Mouse (Mus musculus) kidney, adult 11 months (tissue): ENCODE measurements at regions not wholly inside any gene's neighbourhood (a gene's known extent, or its start where the extent isn't known, plus 50 kb on each side); places are given as distances from the start of the nearest gene placed in this dataset.
A peak's percentile ranks its signal among the peaks of the same experiment; 100 is the strongest.

Experiments
- DNase-seq: peaks from one replicate; pipeline ENCODE4 v3.0.0; 2022

DNA sequence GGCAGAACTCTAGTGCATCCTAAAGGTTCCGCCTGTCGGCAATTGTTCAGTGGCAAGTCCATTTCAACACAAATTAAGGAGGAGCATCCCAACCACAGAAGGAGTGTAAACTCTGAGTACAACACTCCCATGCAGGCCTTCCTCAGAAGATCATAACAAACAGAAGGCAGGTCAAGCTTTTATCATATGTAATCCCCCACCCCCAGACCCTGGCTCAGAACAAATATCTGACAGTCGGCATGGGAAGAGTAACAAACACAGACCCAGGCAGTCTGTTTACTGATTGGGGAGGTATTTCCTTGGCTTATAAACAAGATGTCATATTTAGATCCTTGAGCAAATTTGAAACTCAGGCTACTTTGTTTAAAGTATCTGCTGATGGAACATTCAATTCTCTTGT, 174.9 kb upstream of the Rnaseh2b start:
- no peak for DNase-seq

DNA sequence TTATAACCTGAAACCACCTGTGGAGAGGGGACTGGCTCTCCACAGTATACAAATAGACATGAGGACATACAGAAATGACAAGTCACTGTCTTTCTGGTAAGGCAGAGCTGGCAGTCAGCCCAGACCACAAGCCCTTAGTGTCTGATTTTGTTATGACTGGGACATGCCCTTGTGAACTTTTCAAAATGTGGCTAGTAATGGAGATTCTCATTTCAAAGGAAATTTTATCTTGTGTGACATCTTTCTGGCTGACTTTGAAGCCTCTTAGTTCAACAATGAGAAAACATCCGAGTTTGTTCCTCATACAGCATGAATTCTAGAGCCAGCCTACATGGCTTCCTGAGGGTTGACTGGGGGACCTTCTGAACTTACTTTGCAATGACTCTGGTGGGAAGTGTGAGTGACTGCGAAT, 173.8 kb upstream of the Rnaseh2b start:
- no peak for DNase-seq

DNA sequence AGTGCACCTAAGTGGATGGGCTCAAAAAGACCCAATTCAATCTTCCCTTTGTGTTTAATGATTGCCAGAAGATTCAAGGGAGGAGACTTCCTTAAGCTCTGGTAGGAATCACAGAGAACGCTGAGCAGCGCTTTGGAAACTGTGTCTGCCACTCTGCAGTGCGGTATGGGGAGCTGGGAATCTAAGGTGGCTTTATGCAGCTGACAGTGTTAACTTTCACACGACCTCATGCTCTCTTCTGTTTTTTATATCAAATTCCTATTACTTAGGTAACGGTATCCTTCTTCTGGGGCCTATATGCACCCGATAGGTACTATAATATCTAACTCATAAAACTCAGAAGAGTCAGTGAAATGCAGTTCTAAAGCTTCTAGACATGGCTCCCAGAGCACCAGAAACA, 163.5 kb upstream of the Rnaseh2b start:
- no peak for DNase-seq

DNA sequence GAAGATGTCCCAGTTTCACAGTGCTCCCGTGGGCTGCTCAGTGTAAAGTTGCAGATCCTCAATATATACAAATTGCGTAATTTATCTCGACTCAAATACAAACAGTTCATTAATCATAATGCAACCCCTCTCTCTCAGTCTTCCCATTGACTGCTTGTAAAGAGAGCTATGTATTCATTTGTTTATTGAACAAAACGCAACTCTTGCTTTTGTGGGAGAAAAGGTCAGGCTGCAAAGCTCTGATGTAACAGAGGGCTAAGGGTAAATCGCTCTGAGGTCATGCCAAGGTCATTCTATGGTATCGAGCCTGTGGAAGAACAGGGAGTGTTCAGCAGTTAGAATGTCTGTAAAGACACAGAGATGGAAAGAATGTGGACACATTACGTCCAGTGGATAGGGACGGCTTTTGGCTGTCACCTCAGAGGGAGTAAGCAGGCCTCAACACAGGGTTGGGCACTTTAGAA, 160.0 kb upstream of the Rnaseh2b start:
- no peak for DNase-seq

DNA sequence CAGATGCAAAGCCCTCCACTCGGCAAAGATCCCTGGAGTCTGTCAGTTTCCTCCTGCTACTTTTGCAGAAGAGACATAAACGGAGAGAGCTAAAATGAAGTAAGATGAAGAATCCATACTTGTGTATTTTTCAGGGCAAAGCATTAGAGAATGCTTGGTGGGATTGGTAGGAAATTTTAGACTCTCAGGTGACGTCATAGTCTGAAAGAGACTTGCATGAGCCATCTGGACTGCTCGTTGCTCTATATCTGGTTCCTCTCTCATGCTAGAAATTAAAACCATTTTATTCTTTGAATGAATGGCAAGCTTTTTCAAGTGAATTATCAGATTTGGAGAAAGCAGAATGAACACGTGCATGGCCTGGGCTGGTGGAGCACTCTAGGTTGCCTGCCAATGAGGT, 154.4 kb upstream of the Rnaseh2b start:
- DNase-seq: no peak

DNA sequence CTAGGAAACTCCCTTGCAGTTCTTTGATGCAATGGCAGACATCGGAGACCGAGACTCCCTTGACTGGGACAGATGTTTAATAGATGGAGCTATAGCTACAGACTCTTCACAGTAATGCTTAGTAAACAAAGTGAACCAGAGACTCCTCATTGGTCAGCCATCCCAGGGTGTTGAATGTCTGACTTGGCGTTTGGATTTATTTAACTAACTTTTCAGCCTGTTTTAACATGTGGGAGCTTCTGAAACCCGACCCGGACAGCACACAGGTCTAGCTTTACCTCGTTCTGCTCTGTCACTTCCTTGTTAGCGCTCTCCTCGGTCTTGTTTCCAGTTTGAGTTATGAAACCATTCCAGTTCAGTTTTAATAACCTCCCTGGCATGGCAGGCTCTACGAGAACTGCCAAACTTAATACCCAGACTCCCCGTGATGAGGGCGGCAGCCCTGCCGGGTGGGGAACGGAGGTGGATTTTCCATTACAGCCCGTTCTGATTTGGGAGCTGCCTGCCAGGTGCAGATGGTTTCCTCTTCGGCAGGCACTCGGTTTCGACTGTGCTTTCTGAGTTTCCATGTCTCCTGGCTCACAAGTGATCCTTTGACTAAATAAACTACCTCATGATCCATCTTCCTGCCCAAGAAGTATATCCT, 147.9 kb upstream of the Rnaseh2b start:
- DNase-seq: no peak

DNA sequence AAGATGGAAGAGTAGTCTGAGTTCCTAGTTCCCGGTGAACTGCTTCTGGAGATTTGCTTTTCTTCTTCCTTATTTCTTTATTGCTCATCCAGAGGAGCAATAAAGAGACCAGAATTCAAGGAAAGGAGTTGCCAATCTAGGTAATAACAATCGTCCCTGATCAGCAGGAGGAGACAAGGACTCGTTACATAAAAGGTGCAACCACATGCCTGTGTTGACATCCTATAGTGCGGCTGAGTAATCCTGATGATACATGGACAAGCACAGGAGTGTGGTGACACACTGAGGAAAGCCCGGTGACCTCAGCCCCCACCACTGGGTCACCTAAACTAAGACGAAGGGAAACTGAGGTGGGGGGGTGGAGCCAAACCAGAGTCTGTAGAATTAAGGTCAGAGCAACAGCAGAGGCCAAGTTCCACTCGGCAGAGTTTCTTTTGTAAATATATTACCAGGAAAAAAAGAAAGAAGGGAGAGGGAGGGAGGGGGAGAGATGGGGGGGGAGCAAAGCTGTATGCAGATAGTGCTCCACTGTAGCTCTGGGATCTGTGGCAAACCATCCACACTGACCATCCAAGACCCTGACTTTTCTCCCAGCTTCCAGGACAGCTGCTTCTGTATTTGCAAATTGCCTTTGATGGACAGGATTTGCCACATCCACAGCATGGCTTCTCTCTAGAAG, 135.2 kb upstream of the Rnaseh2b start:
- no peak for DNase-seq

DNA sequence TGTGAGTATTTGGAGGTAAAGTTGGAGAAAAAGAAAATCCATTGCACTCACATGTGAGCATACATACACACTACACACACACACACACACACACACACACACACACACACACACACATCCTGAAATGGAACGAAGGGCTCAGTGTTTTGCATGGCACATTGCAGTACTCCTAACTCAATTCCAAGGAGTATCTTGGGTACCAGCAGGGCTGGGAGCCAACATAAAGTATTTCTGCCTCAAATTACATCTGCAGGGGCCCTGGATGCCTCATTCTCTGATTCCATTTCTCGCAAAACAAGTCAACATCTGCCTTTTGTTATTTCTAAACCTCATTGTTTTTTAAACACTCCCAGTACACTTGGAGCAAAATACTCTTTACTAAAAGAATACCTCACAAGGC, 132.7 kb upstream of the Rnaseh2b start:
- no peak for DNase-seq

DNA sequence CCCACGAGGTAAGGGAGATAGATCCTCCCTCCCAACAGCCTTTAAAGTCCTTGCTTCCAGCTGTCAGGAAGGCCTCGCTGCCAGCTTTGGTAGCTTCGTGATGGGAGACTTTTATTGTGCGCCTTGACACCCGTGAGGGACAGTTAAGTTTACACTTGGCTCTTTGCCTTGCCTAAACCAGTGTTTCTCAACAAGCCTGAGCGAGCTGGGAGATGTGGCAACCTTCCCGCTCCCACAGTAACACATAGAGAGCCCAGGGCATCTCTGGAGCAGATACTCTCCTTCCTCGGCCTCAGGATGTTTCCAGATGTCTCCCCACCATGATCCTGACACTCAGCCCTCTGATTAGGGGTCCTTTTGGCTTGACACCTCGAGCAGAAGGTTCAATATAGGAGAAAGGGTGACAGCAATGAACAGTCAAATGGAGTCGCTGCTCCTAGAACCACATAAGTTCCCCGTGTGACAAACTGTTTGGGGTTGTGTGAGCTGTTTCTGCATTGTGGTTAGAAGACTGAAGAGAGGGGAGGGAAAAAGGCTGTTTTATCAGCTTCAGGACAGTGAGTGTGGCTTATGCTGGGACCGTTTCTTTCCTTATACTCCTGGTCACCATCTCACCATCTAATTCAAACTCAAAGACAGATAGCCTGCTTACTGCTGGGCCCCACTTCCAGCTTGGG, 129.1 kb upstream of the Rnaseh2b start:
- no peak for DNase-seq

DNA sequence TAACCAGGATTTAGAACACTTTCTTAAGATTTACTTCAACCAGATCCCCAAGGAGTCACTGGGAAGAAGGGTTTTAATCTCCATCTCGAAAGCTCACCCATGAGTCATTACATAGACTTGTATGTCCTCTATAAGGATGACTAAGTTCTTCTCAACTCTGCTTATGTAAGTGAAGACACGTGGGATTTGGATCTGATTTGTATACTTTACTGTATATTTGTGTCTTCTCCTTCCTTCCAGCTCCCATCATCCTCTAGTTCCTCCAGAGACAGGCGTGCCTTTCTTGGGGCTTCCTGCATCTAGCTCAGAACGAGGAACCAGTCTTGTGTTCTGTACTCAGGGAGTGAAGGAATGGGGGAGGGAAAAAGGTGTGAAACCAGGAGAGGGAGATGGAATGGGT, 127.5 kb upstream of the Rnaseh2b start:
- DNase-seq: no peak

DNA sequence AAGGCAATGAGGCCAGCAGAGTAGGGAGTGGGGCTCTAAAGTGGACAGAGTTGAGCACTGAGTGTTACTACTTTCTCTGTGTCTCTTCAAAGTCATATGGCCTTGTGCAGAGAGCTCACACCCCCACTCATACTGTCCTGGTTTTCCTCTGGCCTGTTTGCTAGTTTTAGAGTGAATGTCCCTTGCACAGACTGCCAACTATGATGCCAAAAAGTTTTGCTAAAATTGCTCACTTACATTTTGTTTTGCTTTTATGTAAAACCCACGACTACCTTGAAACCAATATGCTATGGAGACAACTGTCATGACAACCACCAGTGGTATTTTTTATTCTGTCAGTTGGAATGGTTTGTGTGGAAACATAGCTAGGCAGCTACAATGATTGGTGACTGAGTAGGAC, 126.4 kb upstream of the Rnaseh2b start:
- DNase-seq: no peak

DNA sequence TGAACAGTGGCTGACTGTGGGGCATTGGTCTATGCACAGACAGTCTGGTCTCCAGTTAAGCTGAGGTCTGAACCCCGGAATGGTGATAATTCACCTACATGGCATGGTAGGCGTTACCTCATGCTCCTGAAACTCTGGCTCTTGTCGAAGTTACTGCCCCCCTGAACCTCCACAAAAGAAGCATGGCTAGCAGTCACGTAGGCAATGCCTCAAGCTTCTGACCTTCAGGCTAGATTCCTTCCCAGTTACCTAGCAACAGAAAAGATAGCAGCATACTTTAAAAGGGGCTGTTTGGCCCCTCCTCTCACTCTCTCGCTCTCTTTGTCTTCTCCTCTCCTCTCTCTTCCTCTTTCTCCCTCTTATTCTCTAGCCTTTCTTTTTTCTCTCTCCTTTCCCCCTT, 125.8 kb upstream of the Rnaseh2b start:
- DNase-seq: no peak

DNA sequence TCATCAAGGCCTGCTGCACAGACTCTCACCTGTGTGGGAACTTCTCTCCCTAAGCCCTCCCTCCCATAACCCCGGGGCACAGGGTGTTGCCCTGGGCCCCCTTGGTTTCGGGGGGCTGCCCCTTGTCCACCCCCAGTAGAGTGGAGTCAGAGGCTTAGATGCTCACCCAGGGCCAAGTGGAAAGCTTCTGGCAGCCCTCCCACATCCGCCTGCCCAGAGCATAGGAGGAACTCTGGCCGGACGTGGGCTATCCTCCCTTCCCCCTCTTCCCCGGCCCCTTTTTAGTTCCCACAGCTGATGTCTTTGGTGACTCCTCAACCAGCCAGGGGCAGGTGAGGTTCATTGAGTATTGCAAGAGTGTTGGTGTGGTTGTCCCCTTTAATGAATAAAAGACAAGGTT, 125.3 kb upstream of the Rnaseh2b start:
- DNase-seq: no peak

DNA sequence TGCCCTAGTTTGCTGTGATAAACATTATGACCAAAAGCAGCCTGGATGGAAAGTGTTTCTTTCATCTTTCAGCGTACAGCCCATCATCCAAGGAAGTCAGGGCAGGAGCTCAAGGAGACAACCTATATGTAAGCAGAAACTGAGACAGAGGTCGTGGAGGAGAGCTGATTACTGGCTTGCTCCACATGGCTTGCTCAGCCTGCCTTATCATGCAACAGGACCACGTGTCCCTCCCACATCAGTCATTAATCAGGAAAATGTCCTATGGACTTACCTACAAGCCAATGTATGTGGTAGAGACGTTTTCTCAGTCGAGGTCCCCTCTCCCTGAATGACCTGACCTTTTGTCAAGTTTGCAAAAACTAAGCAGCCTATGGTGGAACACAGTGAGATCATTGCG, 123.7 kb upstream of the Rnaseh2b start:
- DNase-seq: no peak

DNA sequence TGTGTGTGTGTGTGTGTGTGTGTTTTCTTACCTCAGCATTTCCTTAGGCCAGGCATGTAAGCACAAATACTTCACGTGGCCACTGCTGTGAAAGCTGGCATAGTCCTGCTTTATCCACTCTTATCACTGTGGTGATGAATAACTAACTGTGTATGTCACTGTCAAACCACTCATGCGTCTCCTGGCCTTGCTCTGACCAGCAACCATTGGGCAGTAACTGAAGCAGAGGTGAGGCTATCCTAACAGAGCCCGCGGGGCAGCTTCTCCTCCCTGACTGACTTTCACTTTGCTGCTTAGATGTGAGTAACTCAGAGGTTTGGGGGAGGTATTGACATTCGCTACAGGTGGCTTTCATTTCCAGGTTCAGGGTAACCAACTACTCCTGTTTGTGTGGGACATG, 122.0 kb upstream of the Rnaseh2b start:
- DNase-seq: peak; percentile 51

DNA sequence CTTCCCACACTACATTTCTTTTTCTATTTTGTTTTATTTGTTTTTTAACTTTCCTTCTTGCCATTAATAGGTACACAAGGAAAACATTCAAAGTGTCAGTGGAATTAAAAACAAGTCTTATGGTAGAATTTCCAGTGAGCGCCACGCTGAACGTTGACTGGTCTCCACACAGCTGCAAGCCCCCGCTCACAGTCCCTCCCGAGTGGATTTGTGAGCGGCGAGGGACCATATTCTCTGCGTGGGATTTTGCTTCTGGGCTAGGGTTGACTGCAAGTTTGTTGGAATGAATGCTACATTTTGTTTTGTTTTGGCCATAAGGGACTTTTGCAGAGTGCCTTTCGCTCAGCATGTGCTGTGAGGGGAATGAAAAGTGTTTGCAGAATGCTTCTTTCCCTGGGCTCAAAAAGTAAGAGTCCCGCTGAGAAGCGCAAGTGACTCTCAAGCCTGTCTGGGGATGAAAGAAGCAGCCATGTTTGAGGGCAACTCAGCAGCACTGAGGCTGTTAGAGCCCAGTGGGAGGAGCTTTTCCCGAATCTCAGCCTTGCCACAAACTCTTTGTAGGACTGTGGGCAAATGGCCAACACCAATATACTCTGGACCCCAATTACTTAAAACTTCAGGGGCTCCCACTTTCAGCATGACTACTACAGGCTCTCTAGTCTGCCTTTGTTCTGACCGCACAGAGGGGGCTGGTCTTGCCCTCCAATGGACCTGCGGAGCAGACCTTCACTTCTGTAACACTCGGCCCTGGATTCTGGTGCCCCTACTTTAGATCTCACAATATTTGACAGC, 120.9 kb upstream of the Rnaseh2b start:
- DNase-seq: no peak

DNA sequence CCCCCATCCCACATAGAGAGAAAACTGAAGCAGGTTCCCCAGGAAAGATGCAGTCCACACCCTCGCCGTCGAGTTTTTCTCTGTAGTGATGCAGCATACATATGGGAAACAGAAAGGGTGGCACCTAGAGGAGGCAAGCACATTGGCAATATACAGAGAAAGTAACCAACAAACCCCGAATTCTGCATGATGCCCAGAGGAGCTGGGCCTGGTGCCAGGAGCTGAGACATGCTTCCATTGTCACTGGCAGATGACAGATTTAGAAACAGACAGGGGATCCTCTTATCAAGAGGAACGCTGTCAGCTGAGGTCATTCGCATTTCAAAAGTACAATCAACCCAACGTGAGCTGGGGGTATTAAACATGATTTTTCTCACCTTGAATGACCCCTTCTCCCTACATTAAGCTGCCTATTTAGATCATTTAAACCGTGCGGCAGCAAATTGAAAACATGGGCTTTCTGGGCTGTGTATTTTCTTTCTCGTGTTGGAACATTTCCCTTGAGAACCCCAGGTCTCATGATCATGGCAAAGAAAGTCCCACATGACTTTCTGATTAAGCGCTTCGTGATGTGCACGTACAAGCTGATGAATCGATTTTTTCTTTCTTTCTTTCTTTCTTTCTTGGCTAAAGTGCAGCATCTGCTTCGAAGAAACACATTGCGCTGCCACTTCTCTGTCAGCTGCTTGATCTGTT, 118.4 kb upstream of the Rnaseh2b start:
- no peak for DNase-seq

DNA sequence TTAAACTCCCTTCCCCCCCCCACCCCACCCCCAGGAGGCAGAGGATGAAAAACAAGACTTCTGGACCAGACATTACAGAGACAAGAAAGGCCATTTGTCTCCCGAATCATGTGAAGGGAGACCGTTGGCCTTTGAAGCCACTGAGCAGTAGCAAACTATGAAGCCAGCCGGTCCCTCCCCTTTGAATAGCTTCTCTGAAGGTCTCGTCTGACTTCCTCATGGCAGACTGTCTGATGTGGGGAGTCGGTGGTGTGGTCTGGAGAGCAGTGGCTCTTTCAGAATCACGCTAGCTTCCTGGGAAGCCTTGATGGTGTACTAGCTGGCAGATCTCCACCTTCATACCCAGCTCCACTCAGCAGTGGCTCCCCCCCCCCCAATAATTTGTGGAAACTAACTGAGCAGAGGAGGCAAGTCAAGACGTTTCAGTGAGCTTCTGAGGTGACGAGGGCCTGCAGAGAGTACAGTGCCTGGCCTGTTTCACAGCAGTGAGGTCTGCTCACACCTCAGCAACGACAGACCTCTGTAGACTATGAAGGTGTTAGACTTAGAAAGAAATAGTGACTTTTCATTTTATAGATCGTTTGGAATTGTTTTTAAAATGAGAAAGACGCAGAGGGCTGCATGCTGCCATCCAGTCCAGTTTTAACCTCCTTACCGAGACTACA, 116.9 kb upstream of the Rnaseh2b start:
- no peak for DNase-seq

DNA sequence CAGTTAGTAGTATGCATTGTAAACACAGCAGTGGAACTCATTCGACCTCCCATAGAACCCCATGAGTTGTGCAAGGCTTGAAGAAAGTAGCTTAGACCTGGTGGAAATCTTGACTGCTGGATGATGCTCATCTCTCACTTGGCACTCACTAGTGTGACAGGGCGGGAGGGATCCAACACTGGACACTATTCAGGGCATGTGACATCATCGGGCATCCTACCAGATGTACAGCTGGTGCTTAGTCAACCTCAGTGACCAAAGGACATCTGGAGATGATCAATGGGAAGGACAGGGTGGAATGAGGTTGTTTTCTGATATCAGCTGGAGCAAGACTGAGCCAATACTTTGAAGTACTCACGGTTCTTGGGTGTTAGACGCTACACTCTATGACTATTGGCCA, 114.9 kb upstream of the Rnaseh2b start:
- no peak for DNase-seq

DNA sequence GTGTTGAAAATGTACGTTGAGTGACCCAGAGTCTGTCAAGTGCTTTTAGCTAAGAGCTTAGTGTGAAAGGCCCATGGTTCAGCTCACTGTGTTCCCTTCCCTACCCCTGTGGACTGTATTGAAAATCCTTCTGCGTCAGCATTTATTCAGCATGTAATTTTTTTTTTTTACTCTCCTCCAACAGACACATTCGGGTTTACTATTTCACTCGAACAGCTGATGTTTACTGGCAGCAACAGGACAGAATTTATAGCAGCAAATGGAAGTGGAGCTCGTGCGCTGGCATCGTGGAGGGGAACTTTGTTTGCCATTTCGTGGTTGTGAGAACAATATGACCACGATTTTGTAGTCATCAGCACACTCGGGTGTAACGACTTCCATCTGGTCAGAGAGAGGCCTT, 105.0 kb upstream of the Rnaseh2b start:
- no peak for DNase-seq

DNA sequence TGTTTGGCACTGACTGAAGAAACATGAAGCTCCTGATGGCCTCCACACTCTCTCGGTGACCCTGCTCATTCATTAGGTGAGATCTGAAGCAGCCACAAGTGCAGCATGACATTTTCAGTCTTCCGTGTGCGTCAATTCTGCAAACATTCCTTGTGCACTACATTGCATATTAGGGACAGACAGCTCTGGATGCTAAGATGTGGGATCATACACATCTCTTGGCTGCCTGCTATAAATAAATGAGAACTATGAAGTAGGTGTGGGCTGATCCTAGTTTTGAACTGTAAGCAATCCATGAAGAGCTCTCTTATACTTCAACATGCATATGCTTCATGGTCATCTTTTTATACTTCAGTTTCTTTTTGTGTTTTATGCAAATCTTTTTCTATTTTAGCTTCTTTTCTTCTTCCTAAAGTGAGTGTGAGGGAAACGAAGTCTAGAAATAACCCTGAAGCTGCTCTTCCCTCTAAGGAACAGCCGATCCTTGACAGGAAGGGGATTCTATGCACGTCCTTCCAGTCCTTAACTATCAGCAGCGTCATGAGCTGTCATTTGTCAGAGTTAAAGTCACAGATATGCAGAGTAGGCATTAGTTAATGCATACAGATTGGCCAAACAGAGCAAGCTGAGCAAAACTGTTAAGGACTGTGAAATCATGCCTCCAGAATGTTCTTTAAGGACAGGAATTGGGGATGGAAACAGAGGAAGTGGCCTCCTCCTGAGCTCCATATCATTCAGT, 104.1 kb upstream of the Rnaseh2b start:
- no peak for DNase-seq

DNA sequence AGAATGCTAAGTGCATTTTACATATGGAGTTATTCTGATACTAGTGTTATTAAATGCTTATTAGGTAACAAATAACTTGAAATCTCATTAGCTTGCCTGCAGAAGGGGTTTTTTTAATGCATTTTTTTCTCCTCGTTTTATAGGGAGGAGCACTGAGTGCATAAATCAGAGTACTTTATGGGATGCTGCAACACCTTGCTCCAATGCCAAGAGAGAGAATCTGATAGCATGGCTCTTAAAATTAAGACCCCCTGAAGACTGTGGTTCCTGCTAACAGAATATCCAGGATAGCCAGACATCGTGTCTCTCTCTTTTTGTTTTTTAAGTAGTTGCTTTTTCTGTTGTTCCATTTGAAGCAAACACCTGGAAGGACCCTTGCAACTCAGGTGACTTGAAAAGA, 100.8 kb upstream of the Rnaseh2b start:
- no peak for DNase-seq
